Mouse (Mus musculus): ENCODE measurements around the gene Etfrf1. TPM values are rescaled to one million over a fixed set of nuclear protein-coding genes. Genes with fewer than 3 reads are reported as not detected.

The Etfrf1 gene
- polyA plus RNA-seq, 1 experiment from 2014 or later, result 27.5 TPM

DNA sequence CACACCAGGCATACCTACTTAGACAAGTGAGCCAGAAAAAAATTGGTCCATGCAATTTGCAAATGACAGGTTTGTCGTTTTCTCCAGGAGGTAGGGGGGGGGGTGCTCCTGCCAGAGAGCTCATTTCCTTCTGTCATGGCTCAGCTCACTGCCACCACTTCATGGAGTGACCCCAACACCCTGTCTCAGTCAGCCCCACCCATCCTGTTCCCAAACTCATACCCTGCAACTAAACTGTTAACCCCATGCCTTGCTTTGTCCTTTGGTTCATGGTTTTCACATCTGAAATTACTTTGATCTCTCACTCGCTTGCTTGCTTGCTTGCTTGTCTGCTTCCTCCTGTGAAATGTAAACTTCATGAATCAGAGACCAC lies 45.8 kb downstream of the Etfrf1 start:
- H3K36me3 ChIP-seq (ENCODE audit: control insufficient read depth, insufficient read depth, low read length), result no peaks in the 10 kb centered on the region
- H3K4me1 ChIP-seq (ENCODE audit: control insufficient read depth, insufficient read depth, low read length), result peaks cover 3% of the 10 kb centered on the region; the same call in 1 of the 2 replicates
- H3K27ac ChIP-seq (replicated peaks; ENCODE audit: low read depth, low read length), result no peak overlapping the region
- H3K9me3 ChIP-seq (ENCODE audit: control insufficient read depth, low read length), result no peaks in the 10 kb centered on the region
- H3K4me2 ChIP-seq (ENCODE audit: low read depth, severe bottlenecking), result no peak overlapping the region
- H3K27me3 ChIP-seq (ENCODE audit: control insufficient read depth, insufficient read depth, low read length), result no peaks in the 10 kb centered on the region
- no peak overlapping the region for H3K4me3 ChIP-seq (ENCODE audit: low read depth, low read length)
- ATAC-seq (ENCODE audit: insufficient number of reproducible peaks, low FRiP score, low TSS enrichment, low read depth) (no peak), DNase-seq (ENCODE audit: low spot score) (no peak)
- H3K9ac ChIP-seq (ENCODE audit: low read length), result no peak overlapping the region
- WGBS, result 25% methylated on average over 2 of the region's 2 CpGs

- no peaks in the 10 kb centered on the region for H3K9me3 ChIP-seq (ENCODE audit: control insufficient read depth, low read length)
- no peaks in the 10 kb centered on the region for H3K36me3 ChIP-seq (ENCODE audit: control insufficient read depth, insufficient read depth, low read length)
- no peak overlapping the region for H3K4me2 ChIP-seq (ENCODE audit: low read depth, severe bottlenecking)
- H3K9ac ChIP-seq (ENCODE audit: low read length), result no peak overlapping the region
- no peak for DNase-seq (ENCODE audit: low spot score)
- WGBS, result 87% methylated on average over 7 of the region's 7 CpGs
- no peaks in the 10 kb centered on the region for H3K4me1 ChIP-seq (ENCODE audit: control insufficient read depth, insufficient read depth, low read length)
- no peak overlapping the region for H3K27ac ChIP-seq (replicated peaks; ENCODE audit: low read depth, low read length)
- no peaks in the 10 kb centered on the region for H3K27me3 ChIP-seq (ENCODE audit: control insufficient read depth, insufficient read depth, low read length)
- no peak overlapping the region for H3K4me3 ChIP-seq (ENCODE audit: low read depth, low read length)
- ATAC-seq (ENCODE audit: insufficient number of reproducible peaks, low FRiP score, low TSS enrichment, low read depth), result no peak
Observed at GRCm38 (mm10) chr6:145262314-145262713, 51.4 kb downstream of the Etfrf1 start.

Other genes with a start within 250 kb of the Etfrf1 start
- gene Bcat1, start 134.9 kb upstream of the Etfrf1 start, polyA plus RNA-seq (2014; fragmentation: Nextera tagmentation; extraction: Ambion mirVana), result 54.0 and 54.7 TPM in 2 replicates
- 1.7 and 3.2 TPM in 2 replicates for gene Lrmp, start 95.5 kb upstream of the Etfrf1 start, polyA plus RNA-seq (2014; fragmentation: Nextera tagmentation; extraction: Ambion mirVana)
- gene Casc1, start 129 bp upstream of the Etfrf1 start, polyA plus RNA-seq (2014; fragmentation: Nextera tagmentation; extraction: Ambion mirVana), result 0.31 and 0.39 TPM in 2 replicates
- gene Kras, start 39.1 kb downstream of the Etfrf1 start, polyA plus RNA-seq (2014; fragmentation: Nextera tagmentation; extraction: Ambion mirVana), result 94.8 and 106 TPM in 2 replicates